15 mouse cellular contexts compared by ENCODE assay signal in genomic region chr9:48695796-48696195, GRCm38 (mm10).
DNase-seq lines count a peak whose midpoint lies in the region; ATAC-seq lines count a peak whose summit lies in the region.
"Had no signal": no experiment of that assay in that cellular context is flagged by ENCODE, and none has a peak within 500 bp of the region (broad histone marks: within the 10 kb centered on the region; RNA-seq: fewer than 3 reads in every experiment).

No protein-coding gene starts in this region.

- H3K9me3 ChIP-seq in hindbrain, embryonic 10.5 days = no peaks in the 10 kb centered on the region
- H3K9me3 ChIP-seq in hindbrain, embryonic 12.5 days (replicated peaks) = no peaks in the 10 kb centered on the region
- no peaks in the 10 kb centered on the region for H3K9me3 ChIP-seq in midbrain, embryonic 12.5 days
- no peaks in the 10 kb centered on the region for H3K9me3 ChIP-seq in midbrain, embryonic 15.5 days

- DNase-seq in hindbrain, embryonic 10.5 days (ENCODE audit: low spot score) = no peak
- DNase-seq in c-Kit-positive CD71-positive TER-119-negative erythroid progenitor cells, embryonic 14.5 days (ENCODE audit: low read depth) = peak; percentile 52
- DNase-seq in neural tube, embryonic 10.5 days (ENCODE audit: extremely low spot score, low spot score) = no peak
- no peak for DNase-seq in spleen, postnatal 36 days (ENCODE audit: low spot score in 2 of 2)
- DNase-seq in left cerebral cortex, adult 8-10 months (ENCODE audit: low spot score in 2 of 2) = no peak
- DNase-seq: gastrocnemius, postnatal 25 days; heart, postnatal 10 days; kidney, postnatal 14 days; right cerebral cortex, postnatal 25 days had no signal

- 38% methylated on average over 4 of the region's 4 CpGs for WGBS in hindbrain, embryonic 10.5 days
- WGBS in hindbrain, embryonic 12.5 days = 51% methylated on average over 4 of the region's 4 CpGs
- 30% methylated on average over 4 of the region's 4 CpGs for WGBS in midbrain, embryonic 12.5 days
- 37% methylated on average over 4 of the region's 4 CpGs for WGBS in midbrain, embryonic 15.5 days

- H3K4me3 ChIP-seq in hindbrain, embryonic 10.5 days = no peak overlapping the region
- no peak overlapping the region for H3K4me3 ChIP-seq in hindbrain, embryonic 12.5 days
- no peak overlapping the region for H3K4me3 ChIP-seq in midbrain, embryonic 12.5 days
- no peak overlapping the region for H3K4me3 ChIP-seq in midbrain, embryonic 15.5 days
- H3K4me3 ChIP-seq: left cerebral cortex, adult 2 months had no signal

- ATAC-seq in hindbrain, embryonic 12.5 days (ENCODE audit: low FRiP score) = no peak
- no peak for ATAC-seq in midbrain, embryonic 12.5 days (ENCODE audit: low FRiP score, low read depth)
- ATAC-seq in midbrain, embryonic 15.5 days (replicated peaks) = no peak
- ATAC-seq: inflammation-experienced regulatory T-cells, adult 6 months had no signal

- H3K9ac ChIP-seq in hindbrain, embryonic 12.5 days = no peak overlapping the region
- no peak overlapping the region for H3K9ac ChIP-seq in midbrain, embryonic 12.5 days (replicated peaks)
- no peak overlapping the region for H3K9ac ChIP-seq in midbrain, embryonic 15.5 days

- H3K27ac ChIP-seq in hindbrain, embryonic 10.5 days = peak overlapping the region; percentile 92
- H3K27ac ChIP-seq in hindbrain, embryonic 12.5 days = no peak overlapping the region
- peak overlapping the region; percentile 62 for H3K27ac ChIP-seq in midbrain, embryonic 12.5 days (replicated peaks)
- H3K27ac ChIP-seq in midbrain, embryonic 15.5 days = no peak overlapping the region
- H3K27ac ChIP-seq: left cerebral cortex, adult 2 months had no signal

- H3K27me3 ChIP-seq in hindbrain, embryonic 10.5 days (ENCODE audit: insufficient read depth, poor library complexity, severe bottlenecking) = no peaks in the 10 kb centered on the region
- no peaks in the 10 kb centered on the region for H3K27me3 ChIP-seq in hindbrain, embryonic 12.5 days
- H3K27me3 ChIP-seq in midbrain, embryonic 12.5 days = no peaks in the 10 kb centered on the region
- H3K27me3 ChIP-seq in midbrain, embryonic 15.5 days (replicated peaks) = 0 out of 2 replicates have a peak, but pooled peaks cover 3% of the 10 kb centered on the region
- H3K27me3 ChIP-seq: CH12.LX had no signal

- H3K4me1 ChIP-seq in hindbrain, embryonic 10.5 days (replicated peaks) = peaks cover 93% of the 10 kb centered on the region
- peaks cover 43% of the 10 kb centered on the region for H3K4me1 ChIP-seq in hindbrain, embryonic 12.5 days
- peaks cover 46% of the 10 kb centered on the region for H3K4me1 ChIP-seq in midbrain, embryonic 12.5 days
- H3K4me1 ChIP-seq in midbrain, embryonic 15.5 days = peaks cover 26% of the 10 kb centered on the region

- H3K36me3 ChIP-seq in hindbrain, embryonic 10.5 days = peaks cover 8% of the 10 kb centered on the region; the same call in 1 of the 2 replicates
- no peaks in the 10 kb centered on the region for H3K36me3 ChIP-seq in hindbrain, embryonic 12.5 days
- H3K36me3 ChIP-seq in midbrain, embryonic 12.5 days = no peaks in the 10 kb centered on the region
- no peaks in the 10 kb centered on the region for H3K36me3 ChIP-seq in midbrain, embryonic 15.5 days (replicated peaks)

- no peak overlapping the region for H3K4me2 ChIP-seq in hindbrain, embryonic 12.5 days (replicated peaks)
- no peak overlapping the region for H3K4me2 ChIP-seq in midbrain, embryonic 12.5 days (replicated peaks)
- H3K4me2 ChIP-seq in midbrain, embryonic 15.5 days = no peak overlapping the region

Comparison
In these comparisons a context has a peak if more than half of its experiments do, and no peak if none do; other contexts are left out.
1. H3K27ac ChIP-seq: peak in hindbrain, embryonic 10.5 days (single experiment) and midbrain, embryonic 12.5 days (single experiment); none in hindbrain, embryonic 12.5 days (single experiment) and midbrain, embryonic 15.5 days (single experiment).